Mouse (Mus musculus): ENCODE measurements at regions not wholly inside any gene's neighbourhood (a gene's known extent, or its start where the extent isn't known, plus 50 kb on each side); places are given as distances from the start of the nearest gene placed in this dataset.

DNA sequence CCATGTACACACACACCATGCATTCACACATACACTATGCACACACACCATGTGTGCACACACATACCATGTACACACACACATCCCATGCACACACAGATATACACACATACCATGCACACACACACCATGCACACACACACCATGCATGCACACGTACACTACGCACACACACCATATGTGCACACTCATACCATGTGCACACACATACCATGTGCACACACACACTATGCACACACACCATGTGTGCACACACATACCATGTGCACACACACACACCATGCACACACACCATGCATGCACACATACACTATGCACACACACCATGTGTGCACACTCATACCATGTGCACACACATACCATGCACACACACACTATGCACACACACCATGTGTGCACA is 87.1 kb upstream of the Tmem150c start:
- TF ChIP-seq CEBPB (IDR thresholded peaks at IDR 0.05; ENCODE audit: insufficient read depth, poor library complexity, severe bottlenecking) (no peak), POLR2A (IDR thresholded peaks at IDR 0.05; ENCODE audit: insufficient read length, low read depth) (no peak)

All from myocyte (in vitro differentiated cells).